Mouse (Mus musculus) kidney, postnatal 10 days (tissue): ENCODE results near the gene Iqcd.
A peak's percentile ranks its signal among the peaks of the same experiment; 100 is the strongest.

Source experiments
- DNase-seq: peaks from one replicate; pipeline ENCODE4 v3.0.0; 2021; ENCODE audit warnings: mixed read lengths

The Iqcd gene

DNA sequence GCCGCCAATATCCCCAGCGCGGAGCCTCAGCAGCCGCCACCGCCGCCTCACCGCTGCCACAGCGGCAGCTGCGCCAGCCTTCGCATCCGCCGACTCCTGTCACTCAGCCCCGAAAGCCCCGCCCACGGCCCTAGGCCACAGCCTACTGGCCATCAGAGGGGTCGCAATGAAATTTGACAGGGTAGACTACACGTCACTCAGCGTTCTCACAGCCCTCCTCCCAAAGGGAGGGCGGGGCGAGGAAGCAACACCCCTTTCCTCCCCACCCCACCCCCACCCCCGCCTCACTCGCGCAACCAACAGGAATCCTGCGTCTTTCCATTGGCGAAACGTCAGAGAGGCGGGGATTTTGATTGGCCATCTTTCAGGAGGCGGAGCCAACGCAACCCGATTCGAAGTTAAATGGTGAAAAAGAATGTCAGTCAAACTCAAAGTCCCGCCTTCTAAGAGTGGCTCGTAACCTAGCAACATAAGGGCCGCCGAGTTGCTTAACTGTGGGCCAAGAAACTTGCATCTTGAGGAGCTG, at the start of gene Iqcd, which contains the start of gene Tpcn1:
Gene Iqcd (plus strand): TSS at position 448 of the 526 bp plus-strand sequence.
Gene Tpcn1 (minus strand): TSS at position 105 of the 526 bp plus-strand sequence.
- DNase-seq, result peak; percentile 100

DNA sequence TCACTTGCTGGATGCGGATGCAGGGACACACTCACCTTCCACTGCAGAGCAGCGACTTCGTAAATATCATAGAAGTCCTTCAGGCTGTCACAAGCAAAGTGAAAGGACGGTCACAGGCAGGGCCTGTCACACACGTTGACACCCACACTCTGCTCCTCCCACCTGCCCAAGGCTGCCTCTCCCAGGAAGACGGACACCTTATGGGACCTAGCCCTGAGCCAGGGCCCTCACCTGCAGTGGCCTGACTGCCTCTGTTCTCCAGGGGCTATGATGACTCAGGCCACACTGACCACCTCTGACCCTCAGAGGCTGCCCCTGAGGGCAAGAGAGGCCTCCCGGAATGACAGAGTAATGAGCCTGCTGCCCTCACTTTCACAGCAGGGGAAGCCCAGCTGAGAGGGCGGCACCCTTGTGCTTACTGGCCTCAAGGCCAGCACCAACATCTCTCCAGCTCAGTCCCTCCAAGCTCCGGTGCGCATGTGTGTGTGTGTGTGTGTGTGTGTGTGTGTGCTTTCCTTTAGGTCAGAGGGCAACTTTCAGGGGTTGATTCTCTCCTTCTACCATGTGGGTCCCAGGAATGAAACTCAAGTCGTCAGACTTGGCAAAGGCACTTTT, 40.5 kb upstream of the Iqcd start:
- no peak for DNase-seq

DNA sequence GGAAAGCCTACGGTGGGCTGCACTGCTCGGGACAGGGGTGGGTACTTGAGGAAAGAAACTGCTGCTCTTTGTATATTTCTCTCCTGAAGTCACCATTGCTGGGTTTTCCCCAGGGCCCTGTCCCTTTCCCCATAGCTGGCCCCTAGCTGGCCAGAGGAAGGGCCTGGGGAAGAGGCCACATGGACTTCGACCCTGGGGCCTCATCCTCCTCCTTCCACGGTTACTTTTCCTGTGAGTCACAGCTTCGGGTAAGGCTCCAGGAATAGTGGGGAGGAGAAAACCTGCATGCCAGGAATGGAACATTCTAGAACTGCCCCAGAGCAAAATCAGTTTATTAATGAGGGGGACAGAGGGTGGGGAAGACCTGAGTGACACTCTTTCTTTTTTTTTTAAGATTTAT, 38.7 kb upstream of the Iqcd start:
- DNase-seq, result peak; percentile 47

DNA sequence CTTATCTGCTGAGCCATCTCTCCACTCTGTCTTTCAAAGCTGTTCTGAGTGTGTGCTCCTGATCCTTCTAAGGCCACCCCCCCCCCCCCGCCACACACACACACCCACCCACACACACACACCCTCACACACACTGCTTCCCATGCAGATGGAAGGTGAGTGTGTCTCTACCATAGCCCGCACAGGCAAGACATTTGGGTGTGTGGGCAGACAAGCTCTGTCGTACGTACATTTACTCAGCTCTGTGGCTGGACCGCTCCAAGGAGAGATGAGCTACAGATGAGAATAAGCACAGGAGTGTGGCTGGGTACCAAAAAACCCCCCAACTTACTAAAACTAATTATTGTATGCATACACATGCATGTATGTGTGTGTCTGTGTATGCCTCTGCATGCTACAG, 38.1 kb upstream of the Iqcd start:
- DNase-seq, result no peak

DNA sequence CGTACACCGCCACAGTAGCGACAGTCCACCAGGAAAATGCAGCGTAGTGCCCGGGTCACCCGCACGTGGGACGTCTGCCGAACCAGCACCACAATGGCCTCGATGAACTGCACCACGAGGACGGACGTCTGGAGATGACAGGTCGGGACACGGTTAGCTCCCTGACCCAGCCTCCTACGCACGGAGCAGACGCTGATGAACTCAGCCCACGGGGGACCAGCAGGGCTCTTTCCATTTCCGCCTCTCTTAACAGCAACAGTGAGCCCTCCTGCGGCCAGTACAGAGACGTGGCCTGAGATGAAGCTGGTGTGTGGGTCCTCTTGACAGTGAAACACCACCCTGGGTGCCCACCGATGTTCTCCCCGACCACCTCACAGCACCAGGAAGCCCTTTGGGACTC, 32.9 kb upstream of the Iqcd start:
- DNase-seq, result peak; percentile 41

DNA sequence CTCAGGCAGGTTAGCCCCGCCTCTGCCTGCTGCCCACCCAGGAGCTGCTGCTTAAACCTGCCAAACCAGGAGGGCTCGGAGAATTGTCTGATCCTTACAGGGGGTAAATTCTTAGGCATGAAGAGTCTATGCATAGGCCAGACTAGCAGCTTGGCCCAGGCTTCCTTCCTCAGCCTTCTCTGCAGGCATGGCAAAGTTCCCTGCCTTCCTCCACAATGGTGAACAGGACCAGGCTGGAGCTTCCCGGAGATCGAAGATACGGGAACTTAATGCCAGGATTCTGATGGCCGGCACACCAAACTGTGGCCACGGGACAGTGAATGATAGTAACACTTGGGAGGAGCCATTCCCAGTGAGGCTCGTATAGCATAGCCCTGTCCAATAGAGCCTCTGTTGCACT, 30.8 kb upstream of the Iqcd start:
- DNase-seq, result no peak

DNA sequence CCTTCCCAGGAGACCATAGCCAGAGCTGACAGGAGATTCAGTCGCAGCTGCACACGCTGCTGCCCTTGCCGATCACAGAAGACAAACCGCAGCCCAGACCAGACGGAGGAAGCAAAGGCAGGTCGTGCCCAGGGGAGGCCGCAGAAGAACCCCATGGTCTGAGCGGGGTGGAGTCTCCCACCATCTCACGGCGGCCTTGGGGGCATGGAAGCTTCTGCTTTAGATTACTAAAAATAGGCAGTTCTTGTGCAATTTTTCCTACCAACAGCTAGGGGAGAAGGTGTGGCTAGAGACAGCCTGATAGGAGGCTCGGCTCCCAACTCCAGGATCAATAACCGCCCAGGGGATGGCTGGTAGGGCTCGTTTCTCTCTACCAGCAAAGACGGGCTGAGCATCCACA, 30.1 kb upstream of the Iqcd start:
- DNase-seq, result no peak

DNA sequence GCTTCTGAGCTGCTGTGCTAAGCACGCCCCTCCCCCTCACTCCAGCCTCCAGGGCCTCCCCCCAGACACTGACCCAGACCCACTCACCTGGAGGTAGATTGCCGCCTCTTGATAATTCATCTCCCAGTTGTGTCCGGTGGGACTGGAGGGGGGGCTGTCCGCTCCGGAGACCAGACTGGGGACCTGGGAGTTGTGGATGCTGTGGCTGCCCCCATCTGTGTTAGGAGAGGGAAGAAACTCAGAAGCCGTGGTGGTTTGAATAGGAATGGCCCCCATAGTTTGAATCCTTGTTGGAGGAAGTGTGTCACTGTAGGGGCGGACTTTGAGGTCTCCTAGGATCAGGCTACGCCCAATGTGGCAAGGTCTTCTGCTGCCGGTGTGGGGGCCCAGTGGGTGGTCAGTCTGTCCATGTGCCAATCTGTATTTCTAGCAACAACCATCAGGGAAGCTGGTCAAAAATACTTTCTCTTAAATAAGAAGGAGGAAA, 28.6 kb upstream of the Iqcd start:
- DNase-seq, result peak; percentile 50

DNA sequence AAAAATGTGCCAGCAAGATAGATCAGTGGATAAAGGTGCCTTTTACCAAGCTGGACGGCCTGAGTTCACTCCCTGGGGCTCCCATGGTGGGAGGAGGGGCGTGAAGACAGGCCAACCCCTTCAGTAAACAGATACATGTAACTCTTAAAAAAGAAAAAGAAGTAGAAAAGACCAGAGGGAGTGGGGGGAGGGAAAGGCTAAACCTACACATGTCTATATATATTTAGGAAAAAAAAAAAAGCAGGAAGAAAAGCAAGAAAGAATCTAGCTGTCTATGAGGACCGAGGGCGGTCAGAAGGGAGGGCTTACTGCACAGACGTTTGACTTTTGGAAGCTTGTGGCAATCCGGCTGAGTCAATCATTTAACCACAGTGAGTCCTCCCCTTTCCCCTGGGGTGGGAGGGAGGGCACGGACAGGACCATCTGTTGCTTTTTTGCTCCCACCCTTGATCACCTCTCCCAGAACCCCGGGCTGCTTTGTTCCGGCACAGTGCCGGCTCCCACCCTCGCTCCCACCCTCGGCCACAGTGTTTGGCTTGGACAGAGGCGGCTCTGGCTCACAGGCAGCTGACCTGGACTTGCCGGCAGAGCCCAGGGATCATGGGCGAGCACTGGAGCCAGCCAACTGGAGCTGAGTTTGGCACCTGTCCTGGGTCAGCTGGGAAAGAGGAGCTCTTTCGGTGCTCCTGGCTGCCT, 28.1 kb upstream of the Iqcd start:
- peak; percentile 89 for DNase-seq

DNA sequence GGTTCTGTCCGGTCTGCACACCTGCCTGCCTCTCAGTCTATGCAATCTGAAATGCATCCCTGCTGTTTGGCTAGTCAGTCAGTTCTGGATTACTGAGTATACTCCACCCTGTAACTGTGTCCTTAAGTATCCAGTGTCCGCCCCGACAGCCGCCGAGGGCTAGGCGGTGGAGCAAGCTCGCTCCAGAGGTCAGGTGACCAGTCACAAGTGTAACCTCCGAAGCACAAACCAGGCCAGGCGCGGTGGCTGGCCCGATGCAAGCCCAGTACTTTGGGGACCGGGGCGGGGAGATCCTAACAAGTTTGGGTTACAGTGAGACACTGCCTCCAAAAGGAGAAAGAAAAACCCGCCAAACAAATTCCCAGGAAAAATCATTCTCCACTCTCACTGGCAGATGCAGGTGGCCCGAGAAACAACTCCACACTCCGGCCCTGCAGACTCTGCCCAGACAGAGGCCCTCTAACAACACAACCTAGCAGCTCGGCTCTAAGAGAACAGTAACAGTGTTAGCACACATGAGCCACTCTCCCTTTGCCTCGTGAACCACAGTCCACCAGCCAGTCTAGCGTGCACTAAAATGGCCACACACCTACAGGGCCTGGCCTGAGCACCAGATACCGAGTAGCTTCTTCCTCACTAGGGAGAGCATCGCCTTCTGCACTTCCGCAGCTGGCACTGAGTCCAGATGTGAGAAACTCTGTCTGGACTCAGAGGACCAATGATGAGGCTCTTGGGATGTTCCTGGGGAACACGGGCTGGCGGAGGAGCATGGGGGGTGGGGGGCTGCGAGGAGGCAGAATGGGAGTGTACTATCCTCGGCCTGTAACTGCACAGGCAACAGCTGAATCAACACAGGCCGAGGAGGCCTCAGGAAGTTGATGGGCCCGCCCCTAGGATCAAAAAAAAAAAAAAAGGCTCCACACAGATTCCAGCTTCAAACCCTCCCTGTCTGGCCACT, 25.6 kb upstream of the Iqcd start:
- DNase-seq, result peak; percentile 84

DNA sequence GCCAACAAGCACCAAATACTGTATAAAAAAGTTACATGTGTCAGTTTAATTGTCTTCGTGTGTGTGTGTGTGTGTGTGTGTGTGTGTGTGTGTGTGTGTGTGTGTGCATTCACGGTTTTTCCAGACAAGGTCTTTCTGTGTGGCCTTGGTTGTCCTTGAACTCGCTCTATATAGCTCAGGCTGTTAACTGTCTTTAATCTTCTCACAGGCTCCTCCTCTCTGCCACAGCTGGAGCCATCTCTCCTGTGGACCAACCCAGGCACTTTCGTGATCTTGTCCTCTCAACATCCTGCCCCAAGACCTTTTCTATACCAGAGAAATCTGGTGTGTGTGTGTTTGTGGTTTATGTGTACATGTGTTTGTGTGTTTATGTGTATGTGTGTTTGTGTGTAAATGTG, 24.9 kb upstream of the Iqcd start:
- DNase-seq, result no peak

DNA sequence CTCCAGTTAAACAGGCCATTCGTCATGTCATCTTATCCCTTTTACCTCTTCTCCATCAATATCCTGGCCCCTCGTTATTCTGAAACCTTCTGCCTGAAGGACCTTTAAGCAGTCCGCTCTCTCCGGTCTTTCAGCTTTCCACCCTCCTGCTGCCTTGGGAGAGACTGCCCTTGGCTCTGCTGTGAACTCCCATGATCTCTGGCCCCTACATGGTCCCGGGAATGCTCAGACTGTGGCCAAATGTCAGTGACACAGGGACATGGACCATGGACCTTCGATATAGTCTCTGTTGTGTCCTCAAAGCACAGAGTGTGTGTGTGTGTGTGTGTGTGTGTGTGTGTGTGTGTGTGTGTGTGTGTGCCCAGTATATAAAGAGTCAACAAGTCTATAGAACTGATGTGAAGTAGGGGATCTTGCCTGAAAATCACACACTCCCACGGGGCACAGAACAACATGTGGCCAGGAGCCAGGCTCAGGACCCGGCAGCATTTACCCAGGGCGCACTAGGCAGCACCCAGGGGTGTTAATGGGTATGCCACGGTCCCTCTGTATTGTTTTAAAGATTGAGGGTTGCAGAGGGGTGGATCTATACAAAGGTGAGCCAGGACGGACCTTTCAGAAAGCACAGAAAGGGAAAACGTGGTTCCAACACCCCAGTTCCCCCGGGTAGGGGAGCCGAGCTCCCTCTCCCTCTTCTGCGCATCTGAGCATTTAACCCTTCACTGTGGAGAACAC, 23.5 kb upstream of the Iqcd start:
- DNase-seq, result no peak

DNA sequence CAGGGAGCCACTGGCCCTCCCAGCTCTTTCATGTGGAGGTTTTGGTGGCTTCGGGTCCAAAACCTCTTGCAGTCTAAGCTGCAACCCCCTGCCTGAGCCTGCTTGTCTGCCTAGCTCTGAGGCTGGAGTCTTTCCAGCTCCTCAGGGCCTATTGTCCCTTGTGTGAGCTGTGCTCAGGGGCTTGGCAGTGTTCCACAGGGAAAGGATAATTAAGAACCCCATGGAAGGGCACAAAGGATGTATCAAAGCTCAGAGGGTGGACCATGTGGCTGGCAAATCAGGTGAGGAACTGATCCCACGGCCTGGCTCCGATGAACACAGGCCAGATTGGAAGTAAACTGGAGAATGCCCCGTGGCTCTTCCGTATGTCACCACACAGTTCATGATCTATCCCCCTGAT, 22.7 kb upstream of the Iqcd start:
- DNase-seq, result peak; percentile 79

DNA sequence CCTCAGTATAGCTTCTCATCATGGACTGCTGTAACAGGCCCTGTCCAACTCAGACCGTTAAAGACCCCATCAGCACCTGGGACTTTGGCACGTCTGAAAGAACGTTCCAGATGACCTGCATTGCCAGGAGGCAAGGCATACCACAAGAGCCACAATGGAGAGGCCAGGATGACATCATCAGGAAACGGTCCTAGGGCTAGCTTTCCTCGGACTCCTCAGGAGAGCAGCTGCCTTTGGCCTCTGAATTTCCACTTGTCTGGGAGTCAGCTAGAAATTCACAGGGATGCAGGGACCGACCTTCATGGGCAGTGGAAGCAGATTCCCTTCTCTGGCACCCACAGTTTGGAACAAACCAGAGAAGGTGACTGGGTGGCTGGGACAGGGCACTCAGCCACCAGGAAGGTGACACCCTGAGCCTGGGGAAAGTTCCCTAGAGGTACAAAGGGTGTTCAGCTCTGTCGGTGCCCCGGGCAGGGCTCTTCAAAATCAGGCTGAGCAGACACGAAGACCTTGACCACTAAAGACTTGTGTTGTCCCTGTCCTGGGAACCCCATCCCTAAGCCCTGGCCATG, 22.0 kb upstream of the Iqcd start:
- DNase-seq, result no peak

DNA sequence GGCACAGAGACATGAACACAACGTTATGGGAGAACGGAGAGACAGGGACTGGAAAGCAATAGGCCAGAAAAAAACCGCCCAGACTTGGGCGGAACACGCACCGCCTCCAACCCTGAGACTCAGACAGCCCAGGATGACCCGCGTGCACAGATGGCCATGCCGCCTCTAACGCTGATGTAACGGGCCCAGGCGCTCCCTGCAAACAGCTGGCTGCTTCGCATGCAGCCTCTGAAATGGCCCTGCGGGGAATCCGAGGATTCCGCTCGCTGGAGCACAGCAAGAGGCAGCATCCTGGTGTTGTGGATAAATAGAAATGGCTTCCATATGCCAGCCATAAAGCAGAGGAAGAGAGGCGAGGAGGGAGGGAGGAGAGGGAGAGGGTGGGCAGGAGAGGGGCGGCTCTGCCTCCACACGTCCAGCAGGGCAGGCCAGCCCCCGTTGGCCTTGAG, 21.5 kb upstream of the Iqcd start:
- peak; percentile 84 for DNase-seq

DNA sequence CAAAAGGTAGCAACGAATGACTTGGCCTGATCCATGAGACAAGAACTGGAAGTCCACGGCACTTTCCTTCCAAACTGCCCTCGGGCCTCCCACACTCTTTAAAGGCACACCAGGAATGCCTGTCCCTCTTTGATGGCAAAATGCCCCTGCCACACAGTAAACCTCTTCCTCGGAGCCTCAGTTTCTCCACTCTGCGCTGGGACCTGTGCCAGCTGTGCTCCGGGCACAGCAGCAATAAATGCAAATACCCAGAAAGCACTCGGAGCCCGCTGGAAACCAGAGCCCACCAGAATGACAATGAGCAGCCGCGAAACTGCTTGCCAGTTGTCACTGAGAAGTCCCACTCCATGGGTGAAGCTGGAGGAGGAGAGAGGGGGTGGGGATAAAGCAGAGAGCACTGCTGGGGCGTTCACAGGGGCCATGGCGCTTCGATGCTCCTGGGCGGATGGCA, 21.0 kb upstream of the Iqcd start:
- no peak for DNase-seq

DNA sequence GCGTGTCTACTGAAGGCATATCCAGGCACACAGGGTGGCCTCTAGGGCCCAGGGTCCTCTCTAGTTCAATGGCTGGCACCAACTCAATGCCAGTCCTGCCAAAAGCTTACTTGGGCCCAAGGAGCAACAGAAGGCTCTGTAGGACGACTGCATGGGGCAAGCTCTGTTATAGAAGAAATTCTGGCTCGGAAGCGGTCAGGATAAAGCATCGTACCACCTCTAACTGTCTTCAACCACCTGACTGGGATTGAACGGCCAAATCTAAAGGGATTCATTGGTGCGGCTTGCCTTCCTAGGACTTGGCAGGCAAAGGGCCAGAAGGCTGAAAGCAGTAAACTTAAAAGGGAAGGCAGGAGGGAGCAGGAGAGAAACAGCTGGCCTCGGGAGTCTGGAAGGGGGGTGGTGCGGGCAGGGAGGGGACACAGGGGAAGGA, 20.5 kb upstream of the Iqcd start:
- no peak for DNase-seq

DNA sequence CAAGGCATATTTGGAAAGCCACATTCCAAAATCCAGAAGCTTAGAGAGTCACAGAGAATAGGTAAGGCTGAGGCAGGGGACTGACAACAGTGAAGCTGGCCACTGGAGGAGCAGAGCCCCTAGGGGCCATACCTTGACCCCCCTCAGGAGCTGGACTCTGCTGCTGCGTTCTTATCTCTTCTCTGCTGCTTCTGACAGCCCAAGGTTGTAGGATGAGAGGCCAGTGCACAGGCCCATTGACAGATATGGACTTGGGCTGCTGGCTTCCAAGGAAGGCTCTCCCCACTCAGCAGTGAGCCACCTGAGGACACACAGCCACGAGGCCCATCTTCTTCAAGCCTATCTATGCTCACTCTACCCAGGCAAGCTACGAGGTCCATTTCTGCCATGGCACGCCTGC, 19.9 kb upstream of the Iqcd start:
- DNase-seq, result no peak

DNA sequence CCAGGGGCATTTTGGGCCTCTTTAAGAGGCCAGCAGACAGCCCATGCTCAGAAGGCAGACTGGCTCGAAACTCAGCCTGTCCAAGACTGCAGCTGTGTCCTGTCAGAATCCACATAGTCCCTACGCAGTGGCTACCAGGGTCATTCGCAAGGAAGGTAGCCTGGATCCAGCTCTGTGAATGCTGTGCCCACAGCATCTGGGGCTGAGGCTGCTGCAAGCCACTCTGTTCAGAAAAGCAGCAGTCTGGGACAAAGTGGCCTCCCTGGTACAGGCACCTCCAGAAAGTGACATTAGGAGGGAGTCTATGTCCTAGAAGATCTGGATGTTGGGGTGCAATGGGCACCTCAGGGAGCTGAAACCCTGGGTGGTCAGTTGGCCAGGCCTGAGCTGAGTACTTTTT, 19.0 kb upstream of the Iqcd start:
- DNase-seq, result no peak

DNA sequence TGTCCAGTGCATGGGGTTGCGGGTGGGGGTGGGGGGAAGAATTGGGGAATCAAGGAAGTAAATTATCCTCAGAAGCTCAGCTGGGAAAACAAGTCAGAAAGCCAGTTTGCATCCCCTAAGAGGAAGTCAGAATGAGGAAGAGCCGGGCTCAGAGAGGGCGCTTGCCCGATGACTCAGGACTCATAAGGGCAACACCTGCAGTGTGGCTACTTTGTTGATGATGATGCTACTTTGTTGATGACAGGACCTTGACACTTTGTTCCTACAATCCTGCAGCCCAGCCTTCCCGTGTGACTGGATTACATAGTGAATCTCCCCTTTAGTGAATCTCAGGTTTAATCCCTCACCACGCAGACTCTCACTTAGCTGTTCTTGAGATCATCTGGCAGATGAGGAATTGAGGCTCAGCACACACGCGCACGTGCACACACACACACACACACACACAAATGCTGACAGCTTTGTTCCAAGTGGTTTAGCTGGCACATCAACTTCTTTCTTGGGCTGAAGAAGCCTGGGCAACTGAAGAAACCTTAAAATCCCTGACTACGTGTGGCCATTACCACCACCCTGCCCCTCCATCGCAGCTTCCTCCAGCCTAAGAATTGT, 18.4 kb upstream of the Iqcd start:
- DNase-seq, result no peak

DNA sequence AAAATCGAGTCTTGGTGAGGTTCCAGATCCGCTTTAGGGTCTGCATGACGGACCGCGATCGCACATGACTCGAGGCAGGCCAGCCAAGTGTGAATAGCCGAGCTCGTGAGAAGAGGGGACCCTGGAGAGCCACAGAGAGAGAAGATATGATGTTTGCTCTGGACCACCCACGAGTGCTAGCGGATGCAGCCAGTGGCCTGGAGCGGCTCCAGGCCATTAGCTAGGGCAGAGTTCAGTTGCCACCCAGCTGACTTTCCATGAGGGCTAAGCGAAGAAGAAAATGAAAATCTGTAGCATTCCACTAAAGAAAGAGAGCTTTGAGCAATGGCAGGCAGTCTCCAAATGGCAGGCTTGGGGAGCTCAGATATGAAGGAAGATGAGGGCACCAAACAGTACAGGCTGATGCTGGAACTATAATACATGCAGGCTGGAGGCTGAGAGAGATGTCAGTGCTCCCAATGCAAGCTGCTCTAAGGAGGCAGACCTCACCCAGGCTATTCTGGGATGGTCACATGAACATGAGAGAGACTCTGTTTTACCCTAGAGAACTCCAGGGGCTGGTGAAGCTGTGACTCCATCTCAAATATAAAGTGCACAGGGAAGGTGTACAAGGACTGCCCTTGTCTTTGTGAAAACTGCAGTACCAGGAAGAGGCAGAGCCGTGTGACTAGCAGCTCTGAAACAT, 17.6 kb upstream of the Iqcd start:
- peak; percentile 78 for DNase-seq
